Mouse (Mus musculus) adrenal gland, postnatal 25 days (tissue): ENCODE results near the gene Tyk2. TPM values are rescaled to one million over a fixed set of nuclear protein-coding genes. Genes with fewer than 3 reads are reported as not detected.

Experiments
- DNase-seq: peaks from one replicate; pipeline ENCODE4 v3.0.0; 2021; ENCODE audit warnings: mixed read lengths
- microRNA-seq, 2 experiments: library from miRNA; unstranded; fragments of <30 nt; microRNA quantifications; one replicate each; pipeline ENCODE4 v1.2.0; 2021
- total RNA-seq: library from RNA; stranded (reverse); gene quantifications from 2 replicates; pipeline ENCODE4 v1.2.3, GENCODE M21; 2021

Gene Tyk2
- total RNA-seq, 1 experiment from 2014 or later = 22.4 TPM

GRCm38 (mm10) chr9:21062928-21063327, 68.1 kb downstream of the Tyk2 start:
- DNase-seq = no peak

Small RNA genes lying within 50 kb of the gene (microRNA-seq; reads per million reads assigned to microRNA genes)
- 0.34 to 0.36 reads per million in 2 experiments for gene Mir7082

Other genes starting within 250 kb of the Tyk2 start
- 37.2 and 37.3 TPM in 2 replicates for gene Ppan, start 243.1 kb downstream of the Tyk2 start, total RNA-seq
- 143 and 150 TPM in 2 replicates for gene Eif3g, start 232.6 kb downstream of the Tyk2 start, total RNA-seq
- 61.3 and 68.1 TPM in 2 replicates for gene Dnmt1, start 171.4 kb downstream of the Tyk2 start, total RNA-seq
- 16.2 and 16.9 TPM in 2 replicates for gene S1pr2, start 154.5 kb downstream of the Tyk2 start, total RNA-seq
- gene Mrpl4, start 128.5 kb downstream of the Tyk2 start, total RNA-seq = 113 and 122 TPM in 2 replicates
- gene Icam1, start 115.3 kb downstream of the Tyk2 start, total RNA-seq = 6.5 and 8.9 TPM in 2 replicates
- gene Icam4, start 101.9 kb downstream of the Tyk2 start, total RNA-seq = 1.6 and 1.9 TPM in 2 replicates
- 0.43 and 0.49 TPM in 2 replicates for gene Icam5, start 99.2 kb downstream of the Tyk2 start, total RNA-seq
- gene Zglp1, start 64.2 kb downstream of the Tyk2 start, total RNA-seq = not detected in 2 replicates
- gene Gm49373, start 58.1 kb downstream of the Tyk2 start, total RNA-seq = 0.52 TPM in 1 of 2 replicates, not detected in the other
- 32.4 and 36.5 TPM in 2 replicates for gene Fdx1l, start 57.6 kb downstream of the Tyk2 start, total RNA-seq
- 2.5 and 9.4 TPM in 2 replicates for gene Gm38431, start 39.2 kb downstream of the Tyk2 start, total RNA-seq
- gene Raver1, start 39.2 kb downstream of the Tyk2 start, total RNA-seq = 52.1 and 60.0 TPM in 2 replicates
- gene Cdc37, start 18.7 kb upstream of the Tyk2 start, total RNA-seq = 190 and 202 TPM in 2 replicates
- gene Pde4a, start 34.5 kb upstream of the Tyk2 start, total RNA-seq = 12.9 and 13.1 TPM in 2 replicates
- gene Keap1, start 108.1 kb upstream of the Tyk2 start, total RNA-seq = 50.8 and 51.5 TPM in 2 replicates
- gene S1pr5, start 117.2 kb upstream of the Tyk2 start, total RNA-seq = 0.88 and 1.3 TPM in 2 replicates
- 37.5 and 42.2 TPM in 2 replicates for gene Atg4d, start 134.1 kb upstream of the Tyk2 start, total RNA-seq
- gene Kri1, start 156.7 kb upstream of the Tyk2 start, total RNA-seq = 34.7 and 48.1 TPM in 2 replicates
- gene Cdkn2d, start 160.2 kb upstream of the Tyk2 start, total RNA-seq = 13.5 and 19.9 TPM in 2 replicates
- gene Ap1m2, start 181.1 kb upstream of the Tyk2 start, total RNA-seq = not detected in 2 replicates
- gene Slc44a2, start 189.5 kb upstream of the Tyk2 start, total RNA-seq = 31.8 and 46.3 TPM in 2 replicates
- gene Ilf3, start 236.6 kb upstream of the Tyk2 start, total RNA-seq = 68.9 and 69.5 TPM in 2 replicates